Mouse (Mus musculus) megakaryocyte, adult 5-6 weeks (primary cell): ENCODE data around the gene 2700081O15Rik. TPM values are rescaled to one million over a fixed set of nuclear protein-coding genes. Genes with fewer than 3 reads are reported as not detected.

Source experiments
- total RNA-seq, 2 experiments: library from RNA; stranded (forward) in 1 of 2; stranded (reverse) in 1 of 2; fragments of 153-499, 151-499 nt in 1 of 2; fragments of 221-1000, 200-1000 nt in 1 of 2; gene quantifications; 2 replicates each; pipeline versions ENCODE4 v1.2.3 to v1.2.4; 2015 to 2017

2700081O15Rik gene
- total RNA-seq, 2 experiments from 2014 or later: 0.51 to 0.98 TPM

Other genes starting within 250 kb of the 2700081O15Rik start
- gene Otub1, start 211.3 kb upstream of the 2700081O15Rik start, total RNA-seq (2015): 33.6 and 40.7 TPM in 2 replicates
- gene Otub1, start 211.3 kb upstream of the 2700081O15Rik start, total RNA-seq (2017): 76.2 and 81.8 TPM in 2 replicates
- gene Cox8a, start 200.0 kb upstream of the 2700081O15Rik start, total RNA-seq (2015): 493 and 496 TPM in 2 replicates
- gene Cox8a, start 200.0 kb upstream of the 2700081O15Rik start, total RNA-seq (2017): 661 and 699 TPM in 2 replicates
- 31.2 and 31.9 TPM in 2 replicates for gene Naa40, start 176.4 kb upstream of the 2700081O15Rik start, total RNA-seq (2015)
- gene Naa40, start 176.4 kb upstream of the 2700081O15Rik start, total RNA-seq (2017): 31.9 and 33.2 TPM in 2 replicates
- 0.45 TPM in 1 of 2 replicates, not detected in the other for gene Rcor2, start 150.3 kb upstream of the 2700081O15Rik start, total RNA-seq (2015)
- gene Rcor2, start 150.3 kb upstream of the 2700081O15Rik start, total RNA-seq (2017): 0.08 and 1.9 TPM in 2 replicates
- gene Mark2, start 75.8 kb upstream of the 2700081O15Rik start, total RNA-seq (2015): 75.6 and 81.8 TPM in 2 replicates
- gene Mark2, start 75.8 kb upstream of the 2700081O15Rik start, total RNA-seq (2017): 25.9 and 27.6 TPM in 2 replicates
- 6.8 and 9.4 TPM in 2 replicates for gene Spindoc, start 34.6 kb upstream of the 2700081O15Rik start, total RNA-seq (2015)
- gene Spindoc, start 34.6 kb upstream of the 2700081O15Rik start, total RNA-seq (2017): 5.8 and 9.0 TPM in 2 replicates
- gene Rtn3, start 65.7 kb downstream of the 2700081O15Rik start, total RNA-seq (2015): 209 and 213 TPM in 2 replicates
- gene Rtn3, start 65.7 kb downstream of the 2700081O15Rik start, total RNA-seq (2017): 75.3 and 90.5 TPM in 2 replicates
- gene Atl3, start 76.4 kb downstream of the 2700081O15Rik start, total RNA-seq (2015): 31.3 and 34.7 TPM in 2 replicates
- gene Atl3, start 76.4 kb downstream of the 2700081O15Rik start, total RNA-seq (2017): 42.8 and 45.8 TPM in 2 replicates
- 4.7 and 4.9 TPM in 2 replicates for gene Pla2g16, start 139.8 kb downstream of the 2700081O15Rik start, total RNA-seq (2015)
- gene Pla2g16, start 139.8 kb downstream of the 2700081O15Rik start, total RNA-seq (2017): 4.8 and 5.1 TPM in 2 replicates
- not detected in 2 replicates for gene Lgals12, start 189.6 kb downstream of the 2700081O15Rik start, total RNA-seq (2015)
- gene Lgals12, start 189.6 kb downstream of the 2700081O15Rik start, total RNA-seq (2017): not detected in 2 replicates
- not detected in 2 replicates for gene Hrasls5, start 194.9 kb downstream of the 2700081O15Rik start, total RNA-seq (2015)
- gene Hrasls5, start 194.9 kb downstream of the 2700081O15Rik start, total RNA-seq (2017): not detected in 2 replicates